Comparison of ENCODE assay signal across 28 mouse cellular contexts in genomic region chr3:122323841-122324240, GRCm38 (mm10). TPM values are rescaled to one million over a fixed set of nuclear protein-coding genes. Genes with fewer than 3 reads are reported as not detected.
DNase-seq lines count a peak whose midpoint lies in the region; ATAC-seq and TF ChIP-seq lines count a peak whose summit lies in the region.
"Had no signal": no experiment of that assay in that cellular context is flagged by ENCODE, and none has a peak within 500 bp of the region (broad histone marks: within the 10 kb centered on the region; RNA-seq: fewer than 3 reads in every experiment).

No protein-coding gene starts in this region.

- no peak overlapping the region for H3K4me3 ChIP-seq in lung, adult 2 months (replicated peaks; ENCODE audit: extremely low read depth, low read depth, low read length)
- H3K4me3 ChIP-seq in midbrain, embryonic 13.5 days (replicated peaks): no peak overlapping the region
- H3K4me3 ChIP-seq: embryonic facial prominence, embryonic 12.5 days; heart, embryonic 15.5 days; liver, embryonic 12.5 days; megakaryocyte, embryonic 14.5 days; midbrain, embryonic 15.5 days had no signal

- no peaks in the 10 kb centered on the region for H3K4me1 ChIP-seq in lung, adult 2 months (ENCODE audit: control insufficient read depth, insufficient read depth, low read length)
- no peaks in the 10 kb centered on the region for H3K4me1 ChIP-seq in midbrain, embryonic 13.5 days (replicated peaks)
- H3K4me1 ChIP-seq: heart, embryonic 15.5 days; liver, embryonic 12.5 days; midbrain, embryonic 15.5 days had no signal

- ATAC-seq in midbrain, embryonic 13.5 days: no peak
- ATAC-seq: activated CD4-positive, CD25-positive, alpha-beta regulatory T cell, adult 4 months; forebrain, embryonic 14.5 days; hindbrain, embryonic 16.5 days; midbrain, embryonic 15.5 days had no signal

- H3K9me3 ChIP-seq in midbrain, embryonic 13.5 days: no peaks in the 10 kb centered on the region
- H3K9me3 ChIP-seq: embryonic facial prominence, embryonic 12.5 days; heart, embryonic 15.5 days; liver, embryonic 12.5 days; megakaryocyte, embryonic 14.5 days; midbrain, embryonic 15.5 days had no signal

- DNase-seq in kidney, adult 11 months: peak; percentile 65
- no peak for DNase-seq in kidney, postnatal 4 days
- peak; percentile 48 for DNase-seq in lung, postnatal 36 days
- DNase-seq in lung, adult 2 months: no peak
- peak; percentile 48 for DNase-seq in kidney, adult 9 months
- DNase-seq in kidney, postnatal 14 days: peak; percentile 37
- DNase-seq in embryo, embryonic 10.5 days (ENCODE audit: low spot score): no peak
- DNase-seq: adrenal gland, postnatal 10 days; cerebellum, adult 8-10 months; cerebellum, postnatal 25 days; embryo, embryonic 11 days; gastrocnemius, postnatal 14 days; layer of hippocampus, adult 9-11 months; liver, postnatal 0 days; lung, postnatal 14 days; right cerebral cortex, postnatal 25 days; spleen, adult 18-20 months; thymus, postnatal 14 days had no signal

- TF ChIP-seq POLR2A in lung, adult 2 months (IDR thresholded peaks at IDR 0.05; ENCODE audit: borderline replicate concordance, extremely low read depth, low read depth, low read length): no peak

- no peak for TF ChIP-seq CTCF in lung, adult 2 months (IDR thresholded peaks at IDR 0.05; ENCODE audit: insufficient read depth, low read length)

- no peak overlapping the region for H3K4me2 ChIP-seq in midbrain, embryonic 13.5 days (replicated peaks)
- H3K4me2 ChIP-seq: embryonic facial prominence, embryonic 12.5 days; heart, embryonic 15.5 days; liver, embryonic 12.5 days; midbrain, embryonic 15.5 days had no signal

- H3K36me3 ChIP-seq in midbrain, embryonic 13.5 days: no peaks in the 10 kb centered on the region
- H3K36me3 ChIP-seq: embryonic facial prominence, embryonic 12.5 days; heart, embryonic 15.5 days; liver, embryonic 12.5 days; midbrain, embryonic 15.5 days had no signal

- 78% methylated on average over 6 of the region's 6 CpGs for WGBS in lung, adult 2 months
- 93% methylated on average over 6 of the region's 6 CpGs for WGBS in midbrain, embryonic 13.5 days

- no peaks in the 10 kb centered on the region for H3K27me3 ChIP-seq in midbrain, embryonic 13.5 days
- H3K27me3 ChIP-seq: CH12.LX; embryonic facial prominence, embryonic 12.5 days; midbrain, embryonic 15.5 days had no signal

- no peak overlapping the region for H3K27ac ChIP-seq in midbrain, embryonic 13.5 days
- H3K27ac ChIP-seq: embryonic facial prominence, embryonic 12.5 days; heart, embryonic 15.5 days; liver, embryonic 12.5 days; midbrain, embryonic 15.5 days had no signal

- no peak overlapping the region for H3K9ac ChIP-seq in midbrain, embryonic 13.5 days (replicated peaks)
- H3K9ac ChIP-seq: embryonic facial prominence, embryonic 12.5 days; heart, embryonic 15.5 days; liver, embryonic 12.5 days; liver, postnatal 0 days; midbrain, embryonic 15.5 days had no signal

RNA-seq across cellular contexts. Expression of gene Bcar3, which starts 29.9 kb away (rescaled TPM):
- 47.6 and 54.4 TPM in 2 replicates for polyA plus RNA-seq in lung, adult 2 months (2012; rRNA removed)
- 8.0 and 8.9 TPM in 2 replicates for polyA plus RNA-seq in midbrain, embryonic 13.5 days (2015; fragmentation: Nextera tagmentation; extraction: Ambion mirVana)

RNA-seq across cellular contexts. Expression of gene Dnttip2, which starts 49.7 kb away (rescaled TPM):
- polyA plus RNA-seq in lung, adult 2 months (2012; rRNA removed): 5.6 and 8.1 TPM in 2 replicates
- 62.9 and 68.4 TPM in 2 replicates for polyA plus RNA-seq in midbrain, embryonic 13.5 days (2015; fragmentation: Nextera tagmentation; extraction: Ambion mirVana)

Comparison
In these comparisons a context has a peak if more than half of its experiments do, and no peak if none do; other contexts are left out.
1. DNase-seq: peak in kidney, adult 11 months (single experiment), lung, postnatal 36 days (single experiment), kidney, adult 9 months (single experiment) and kidney, postnatal 14 days (single experiment); none in kidney, postnatal 4 days (0 of 2), lung, adult 2 months (single experiment) and embryo, embryonic 10.5 days (single experiment).